Comparison of ENCODE assay signal across 23 mouse cellular contexts in the genomic region with DNA sequence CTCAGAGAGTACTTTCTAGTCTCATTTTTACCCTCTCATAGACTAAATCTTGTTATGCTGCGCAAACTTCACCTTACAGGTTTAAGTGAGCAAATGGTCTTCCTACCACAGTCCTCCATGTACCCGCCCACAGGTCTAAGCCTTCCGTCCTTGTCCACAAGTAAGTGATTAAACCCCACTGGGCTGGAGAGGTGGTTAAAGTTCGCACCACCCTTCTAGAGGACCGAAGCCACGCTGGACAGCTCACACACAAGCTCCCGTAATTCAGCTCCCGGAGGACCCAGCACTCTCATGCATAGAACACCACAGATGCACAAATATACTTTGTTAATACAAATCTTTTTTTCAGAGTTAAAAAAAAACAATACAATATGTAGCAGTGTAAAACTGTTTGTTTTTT.
"Had no signal": no experiment of that assay in that cellular context is flagged by ENCODE, and none has a peak within 500 bp of the region (broad histone marks: within the 10 kb centered on the region; RNA-seq: fewer than 3 reads in every experiment).

No protein-coding gene starts in this region.

- DNase-seq: gastrocnemius, adult 2 months; gastrocnemius, postnatal 10 days; gastrocnemius, postnatal 25 days; heart, adult 2 months; heart, postnatal 10 days; heart, postnatal 4 days; layer of hippocampus, adult 9-11 months; layer of hippocampus, postnatal 36 days; left cerebral cortex, postnatal 4 days had no signal

- H3K9ac ChIP-seq: heart, embryonic 12.5 days; hindbrain, embryonic 12.5 days; hindbrain, embryonic 14.5 days; intestine, embryonic 15.5 days; limb, embryonic 13.5 days; limb, embryonic 15.5 days; liver, embryonic 12.5 days; liver, embryonic 14.5 days had no signal

- H3K27ac ChIP-seq: gastrocnemius, adult 2 months; heart, adult 2 months; hindbrain, embryonic 10.5 days; hindbrain, embryonic 12.5 days; hindbrain, embryonic 14.5 days; intestine, embryonic 15.5 days; kidney, postnatal 0 days; limb, embryonic 13.5 days; limb, embryonic 15.5 days; liver, embryonic 12.5 days; liver, embryonic 14.5 days had no signal

- H3K9me3 ChIP-seq: heart, embryonic 12.5 days; hindbrain, embryonic 10.5 days; hindbrain, embryonic 12.5 days; intestine, embryonic 15.5 days; limb, embryonic 13.5 days; limb, embryonic 15.5 days; liver, embryonic 12.5 days had no signal

- H3K27me3 ChIP-seq: heart, embryonic 12.5 days; hindbrain, embryonic 12.5 days; intestine, embryonic 15.5 days; limb, embryonic 13.5 days; limb, embryonic 15.5 days; liver, embryonic 12.5 days had no signal

- H3K4me1 ChIP-seq: heart, embryonic 12.5 days; hindbrain, embryonic 10.5 days; hindbrain, embryonic 12.5 days; intestine, embryonic 15.5 days; limb, embryonic 13.5 days; limb, embryonic 15.5 days; liver, embryonic 12.5 days had no signal

- H3K4me3 ChIP-seq: gastrocnemius, adult 2 months; heart, adult 2 months; heart, embryonic 12.5 days; hindbrain, embryonic 10.5 days; hindbrain, embryonic 12.5 days; intestine, embryonic 15.5 days; limb, embryonic 13.5 days; limb, embryonic 15.5 days; liver, embryonic 12.5 days had no signal

- H3K4me2 ChIP-seq: heart, embryonic 12.5 days; hindbrain, embryonic 12.5 days; hindbrain, embryonic 14.5 days; intestine, embryonic 15.5 days; limb, embryonic 13.5 days; limb, embryonic 15.5 days; liver, embryonic 12.5 days had no signal

- ATAC-seq: forebrain, embryonic 16.5 days; hindbrain, embryonic 16.5 days; inflammation-experienced regulatory T-cells, adult 6 months; intestine, embryonic 15.5 days; intestine, postnatal 0 days; liver, embryonic 12.5 days had no signal
